Mouse (Mus musculus) retina, postnatal 1 day (tissue): ENCODE results near the gene Csk.

Experiments used
- DNase-seq: peaks from one replicate; pipeline ENCODE4 v3.0.0-alpha.2; 2012

The Csk gene

DNA sequence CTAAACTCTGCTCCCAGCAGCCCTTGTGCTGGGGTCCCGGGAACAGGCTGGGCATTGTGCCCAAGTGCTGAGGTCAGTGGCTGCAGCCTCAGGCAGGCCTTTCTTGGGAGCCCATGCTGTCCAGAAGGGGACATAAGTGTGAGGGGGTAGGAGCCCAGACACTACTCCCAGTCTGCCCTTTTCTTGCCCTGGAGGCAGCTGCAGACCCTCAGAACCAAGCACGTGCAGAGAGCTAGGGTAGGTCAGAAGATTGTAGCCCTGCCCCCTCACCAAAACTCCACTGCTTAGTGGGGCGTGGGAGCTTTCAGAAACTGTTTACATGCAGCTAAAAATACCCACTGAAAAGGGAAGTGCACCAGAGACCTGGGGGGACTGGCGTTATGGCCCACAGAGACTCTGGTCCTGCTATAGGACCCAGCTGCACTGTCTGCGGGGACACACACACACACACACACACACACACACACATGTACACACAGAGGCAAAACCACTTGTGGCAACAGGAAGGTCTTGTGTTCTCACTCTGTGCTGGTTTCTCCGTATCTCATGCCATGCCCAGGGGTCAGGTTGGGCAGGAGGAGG lies 15.6 kb downstream of the Csk start:
- peak; percentile 75 for DNase-seq

- no peak for DNase-seq
Observed at GRCm38 (mm10) chr9:57637272-57637671, 16.2 kb downstream of the Csk start.

- peak; percentile 63 for DNase-seq
Observed at GRCm38 (mm10) chr9:57633481-57634024, 19.9 kb downstream of the Csk start.

GRCm38 (mm10) chr9:57629118-57629874 lies 24.1 kb downstream of the Csk start:
- DNase-seq: peak; percentile 80

DNA sequence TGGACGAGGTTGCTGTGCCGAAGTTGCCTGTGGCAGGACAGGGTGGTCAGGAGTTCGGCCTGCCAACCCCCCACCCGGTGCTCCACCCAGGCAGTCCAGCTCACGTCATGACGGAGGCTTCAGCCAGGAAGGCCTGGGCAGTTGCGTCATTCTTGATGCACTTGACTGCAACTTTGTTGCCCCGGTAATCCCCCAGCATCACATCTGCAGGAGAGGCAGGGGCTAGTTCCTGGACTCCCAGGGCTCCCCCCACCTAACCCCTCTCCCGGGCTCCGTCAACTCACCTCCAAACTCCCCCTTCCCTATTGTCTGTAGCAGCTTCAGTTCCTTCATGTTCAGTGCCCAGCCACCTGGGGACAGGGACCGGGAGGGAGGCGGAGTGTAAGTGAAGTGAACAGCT lies 24.7 kb downstream of the Csk start:
- no peak for DNase-seq

DNA sequence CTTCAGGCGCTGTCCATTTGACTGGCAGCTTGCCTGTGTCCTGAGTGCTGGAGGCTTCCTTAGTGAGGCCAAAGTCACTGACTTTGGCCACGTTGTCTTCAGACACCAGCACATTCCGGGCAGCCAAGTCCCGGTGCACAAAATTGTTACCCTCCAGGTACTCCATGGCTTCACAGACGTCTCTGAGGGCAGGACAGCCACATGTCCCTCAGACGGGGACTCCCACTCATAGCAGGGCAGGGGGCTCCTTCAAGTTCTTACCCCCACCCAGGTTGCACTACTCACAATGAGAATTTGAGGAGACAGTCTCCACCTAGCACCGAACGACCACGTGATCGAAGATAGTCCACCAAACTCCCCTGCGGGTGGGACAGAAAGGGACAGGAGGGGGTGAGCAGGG lies 25.5 kb downstream of the Csk start:
- DNase-seq: no peak

DNA sequence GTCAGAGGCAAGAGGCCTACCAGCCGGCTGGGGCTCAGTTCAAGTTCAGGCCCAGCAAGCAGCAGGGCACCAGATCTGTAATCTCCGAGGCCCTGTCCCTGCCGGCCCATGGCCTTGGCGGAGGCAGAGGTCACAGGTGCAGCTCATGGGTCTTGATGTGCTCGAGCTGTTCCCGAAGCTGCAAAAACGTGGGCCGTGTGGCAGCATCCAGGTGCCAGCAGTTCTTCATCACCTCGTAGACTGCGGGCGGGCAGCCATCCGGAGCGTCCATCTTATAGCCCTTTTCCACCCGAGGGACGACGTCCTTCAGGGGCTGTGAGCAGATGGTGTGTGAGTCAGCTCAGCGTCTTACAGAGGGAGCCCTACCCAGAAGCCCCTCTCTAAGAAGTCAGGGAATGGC lies 26.2 kb downstream of the Csk start:
- DNase-seq: no peak

DNA sequence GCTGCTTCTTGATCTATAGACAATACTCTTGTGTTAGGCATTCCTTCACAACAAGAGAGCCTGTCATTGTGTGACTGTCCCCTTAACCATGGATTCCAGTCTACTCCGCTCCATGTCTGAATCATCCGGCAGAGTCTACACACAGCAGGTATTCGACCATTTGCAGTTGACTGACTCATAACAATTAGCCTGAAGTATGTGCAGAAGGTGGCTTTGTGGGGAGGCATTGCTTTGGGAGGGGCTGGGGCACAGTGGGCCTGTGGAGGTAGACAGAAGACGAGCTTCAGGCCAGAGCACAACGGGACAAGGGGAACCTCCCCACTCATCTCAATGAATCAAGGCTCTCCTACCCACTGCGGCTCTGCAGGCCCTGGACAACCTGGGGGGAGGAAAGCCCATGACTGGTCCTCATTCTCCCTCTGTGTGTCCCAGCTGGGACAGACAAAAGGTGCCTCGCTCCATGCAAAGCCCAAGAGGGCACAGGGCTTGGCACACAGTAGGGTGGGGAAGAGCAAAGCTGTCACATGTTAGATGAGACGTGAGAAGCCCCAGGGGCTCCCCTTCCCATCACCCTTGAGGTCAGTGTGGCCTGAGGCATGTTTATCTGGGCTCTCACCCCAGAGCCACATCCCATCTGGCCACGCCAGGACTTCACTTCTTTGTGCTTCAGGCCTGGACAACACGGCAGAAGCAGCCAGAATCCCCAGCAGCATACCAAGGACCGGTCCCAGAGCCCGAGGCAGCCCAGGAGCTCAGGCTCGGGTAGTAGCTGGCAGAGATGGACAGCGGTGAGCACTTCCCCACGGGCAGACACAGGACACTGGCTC lies 27.5 kb downstream of the Csk start:
- no peak for DNase-seq

DNA sequence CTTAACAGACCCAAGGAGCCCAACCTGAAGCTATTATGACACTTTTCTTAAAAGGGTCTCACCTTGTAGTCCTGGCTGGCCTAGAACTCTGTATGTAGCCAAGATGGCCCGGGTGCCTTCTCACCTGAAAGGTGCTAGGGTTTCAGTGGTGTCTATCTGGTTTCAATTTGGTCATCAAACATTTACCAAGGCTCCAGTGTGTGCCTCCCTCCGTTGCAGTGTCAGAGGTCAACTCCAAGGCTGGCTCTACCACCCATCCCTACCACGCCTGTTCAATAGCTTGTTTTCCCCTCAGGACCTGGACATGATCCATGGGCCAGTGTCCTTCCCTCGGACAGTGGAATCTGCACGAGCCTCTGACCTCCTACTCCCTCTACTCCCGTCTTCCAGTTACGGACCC lies 29.1 kb downstream of the Csk start:
- no peak for DNase-seq

DNA sequence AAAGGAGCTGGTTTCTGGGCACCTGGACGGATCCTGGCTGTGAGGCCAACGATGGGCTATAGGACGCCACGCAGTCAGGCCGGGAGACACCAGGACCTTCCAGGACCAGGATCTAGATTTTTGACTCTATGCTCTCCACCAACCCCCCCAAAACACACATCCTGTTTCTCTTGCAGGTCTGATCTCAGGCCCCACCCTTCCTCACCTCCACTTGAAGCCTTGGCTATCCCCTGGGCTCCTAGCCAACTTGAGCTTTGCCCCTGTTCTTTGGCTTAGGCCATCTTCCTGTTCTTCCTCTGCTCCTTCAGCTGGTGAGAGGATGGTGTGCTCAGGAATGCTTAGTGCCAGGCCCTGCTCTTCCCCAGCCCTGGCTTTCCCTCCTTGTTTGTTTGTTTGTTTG lies 32.8 kb downstream of the Csk start, which contains the start of gene Lman1l:
TSS of gene Lman1l (minus strand) at position 101 of the 400 bp plus-strand sequence.
- no peak for DNase-seq

- DNase-seq: no peak
Observed at GRCm38 (mm10) chr9:57618854-57619253, 34.6 kb downstream of the Csk start.

DNA sequence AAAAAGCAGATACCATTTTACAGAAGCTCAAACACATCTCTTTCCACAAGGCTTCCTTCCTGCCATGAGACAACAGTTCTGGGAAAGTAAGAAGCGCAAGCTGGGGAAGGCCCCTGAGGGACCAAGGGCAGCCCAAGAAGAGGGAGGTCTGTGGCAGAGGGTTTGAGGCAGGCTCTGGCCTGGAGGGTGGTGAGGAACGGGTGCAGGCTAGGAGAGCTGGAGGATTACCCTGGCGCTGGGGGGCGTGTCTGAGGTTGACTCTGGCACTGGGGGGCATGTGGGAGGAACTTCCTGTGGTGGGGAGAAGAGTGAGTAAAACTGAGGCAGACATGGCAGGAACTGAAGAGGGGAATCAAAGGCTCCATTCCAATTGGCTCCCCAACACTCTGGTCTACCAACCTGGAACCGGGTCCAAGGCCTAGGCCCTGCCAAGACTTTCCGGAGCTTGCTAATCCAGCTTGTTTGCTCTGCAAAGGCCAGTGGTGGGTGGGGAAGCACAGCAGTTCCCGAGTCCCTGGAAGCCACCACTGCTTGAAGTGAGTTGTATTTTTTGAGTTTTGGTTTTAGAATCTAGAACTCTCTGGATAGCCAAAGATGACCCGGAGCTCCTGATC lies 35.8 kb downstream of the Csk start:
- DNase-seq: no peak

DNA sequence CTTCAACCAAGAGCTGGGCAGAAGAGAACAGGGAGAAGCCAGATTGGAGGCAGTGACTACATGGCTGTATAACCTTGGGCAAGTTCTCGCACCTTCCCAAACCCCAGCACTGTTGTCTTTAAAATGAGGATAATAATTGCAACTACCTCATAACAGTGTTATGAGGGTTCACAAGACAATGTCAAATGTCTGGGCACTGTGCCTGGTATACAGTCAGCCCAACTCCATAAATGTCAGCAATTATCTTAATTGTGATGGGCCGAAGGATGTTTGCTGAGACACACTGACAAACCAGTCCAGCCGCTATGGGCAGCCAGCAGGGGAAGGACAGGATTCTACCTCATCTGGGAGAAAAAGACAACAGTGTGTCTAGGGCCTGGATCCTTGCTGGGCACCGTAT lies 38.6 kb downstream of the Csk start:
- no peak for DNase-seq

GRCm38 (mm10) chr9:57613975-57614374 lies 39.5 kb downstream of the Csk start:
- no peak for DNase-seq

DNA sequence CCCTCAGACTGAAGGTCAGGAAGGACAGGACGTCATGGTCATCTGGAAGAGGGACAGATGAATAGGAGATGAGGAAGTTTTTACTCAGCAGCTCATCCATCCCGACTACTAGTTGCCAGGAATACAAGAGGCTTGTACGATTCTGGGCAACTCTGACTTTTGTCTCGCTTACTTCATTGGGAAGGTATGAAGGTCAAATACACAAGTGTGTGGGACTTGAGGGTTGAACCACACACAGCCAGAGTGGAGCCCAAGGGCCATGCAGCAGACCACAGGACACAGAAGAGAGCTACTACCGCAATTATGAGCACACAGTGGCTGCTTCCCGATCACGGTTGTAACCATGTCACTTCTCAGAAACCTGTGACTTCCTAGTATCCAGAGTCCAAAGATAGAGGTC lies 40.8 kb downstream of the Csk start:
- no peak for DNase-seq

DNA sequence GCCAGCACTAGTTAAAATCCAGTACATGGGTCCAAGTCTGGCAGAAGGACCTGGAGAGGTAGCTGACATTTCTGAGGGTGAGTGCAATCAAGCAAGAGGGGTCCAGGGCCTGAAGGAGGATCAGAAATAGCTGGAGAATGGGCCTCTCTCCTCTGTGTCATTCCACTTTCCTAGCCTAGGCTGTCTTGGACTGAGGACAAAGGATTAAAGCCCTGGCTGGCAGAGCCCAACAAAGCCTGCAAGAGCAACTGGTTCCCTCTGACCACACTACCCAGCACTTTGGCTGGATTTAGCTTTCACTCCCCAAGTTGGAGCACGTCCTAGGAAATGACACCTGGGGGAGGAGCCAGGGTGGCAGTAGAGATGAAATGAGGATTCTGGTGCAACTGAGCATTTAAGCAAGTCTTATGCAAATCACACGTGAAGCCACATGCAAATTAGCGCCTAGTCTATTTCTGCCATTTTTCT lies 43.0 kb downstream of the Csk start:
- DNase-seq: no peak

DNA sequence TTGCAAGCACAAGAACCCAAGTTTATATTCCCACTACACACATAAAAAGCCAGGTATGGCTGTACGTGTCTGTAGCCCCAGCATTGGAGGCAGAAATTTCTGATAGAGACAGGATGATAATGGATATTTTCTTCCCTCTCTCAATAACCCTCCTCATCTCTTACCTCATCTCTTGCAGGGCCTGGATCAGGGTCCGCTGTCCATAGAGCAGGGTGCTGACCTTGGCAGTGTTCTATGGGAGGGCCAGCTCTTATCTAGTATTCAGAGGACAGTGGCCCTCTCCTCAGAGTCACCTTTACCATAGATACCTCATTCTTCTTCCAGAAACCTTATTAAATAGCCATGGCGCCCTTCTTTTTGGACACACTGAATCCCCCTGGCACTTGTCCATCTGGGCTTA lies 43.6 kb downstream of the Csk start:
- no peak for DNase-seq

DNA sequence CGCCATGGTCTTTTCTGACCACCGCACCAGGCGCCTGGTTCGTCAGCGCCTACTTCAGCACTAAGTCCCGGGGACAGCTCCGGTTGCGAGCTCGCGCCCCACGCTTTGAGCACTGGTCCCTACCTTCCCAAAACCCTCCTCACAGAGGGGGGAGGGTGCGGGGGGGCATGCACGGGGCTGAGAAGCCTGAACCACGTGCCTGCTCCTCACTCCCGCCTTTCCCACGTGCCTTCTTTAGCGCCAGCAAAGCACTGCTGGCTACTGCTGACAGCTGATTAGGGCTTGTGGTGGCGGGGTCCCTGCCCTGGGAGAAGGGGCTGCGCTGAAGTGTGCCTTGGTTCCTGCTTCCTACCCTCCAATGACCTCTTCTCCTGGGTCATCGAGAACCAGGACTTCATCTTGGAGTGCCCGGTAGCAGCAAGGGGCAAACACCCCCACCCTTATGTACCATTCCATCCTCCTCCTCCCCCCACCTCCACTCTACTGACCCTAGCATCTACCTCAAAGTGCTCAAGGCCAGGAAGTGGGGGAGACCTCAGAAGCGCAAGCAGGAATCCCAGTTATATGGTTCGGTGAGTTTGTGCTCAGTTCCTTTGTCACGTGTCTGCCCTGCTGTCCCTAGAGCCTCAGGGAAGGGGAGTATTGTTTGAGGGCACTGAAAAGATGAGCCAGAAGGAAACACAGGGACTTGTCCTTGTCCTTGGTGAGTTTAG lies 47.1 kb downstream of the Csk start, which contains the start of gene Cplx3:
TSS of gene Cplx3 (minus strand) at position 143 of the 713 bp plus-strand sequence.
- peak; percentile 89 for DNase-seq

DNA sequence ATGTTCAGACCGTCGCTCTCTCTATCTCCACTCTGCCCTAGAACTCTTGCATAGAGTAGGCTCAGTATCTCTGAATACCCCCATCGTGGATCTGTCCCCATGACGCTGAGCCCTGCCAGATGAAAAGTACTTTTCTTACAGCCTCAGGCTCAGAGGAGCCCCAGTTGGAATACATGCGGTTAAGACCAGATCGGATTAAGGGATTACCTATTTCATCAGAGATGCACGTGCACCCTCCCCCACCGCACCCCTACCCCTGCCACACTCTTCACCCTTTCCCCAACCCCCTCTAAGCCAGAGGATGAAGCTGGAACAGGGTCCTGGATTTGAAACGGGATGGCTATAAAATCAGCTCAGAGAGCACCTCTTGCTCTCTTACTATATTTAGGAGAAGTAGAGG lies 47.9 kb downstream of the Csk start:
- DNase-seq: peak; percentile 84

GRCm38 (mm10) chr9:57604875-57605274 lies 48.6 kb downstream of the Csk start:
- peak; percentile 50 for DNase-seq

DNA sequence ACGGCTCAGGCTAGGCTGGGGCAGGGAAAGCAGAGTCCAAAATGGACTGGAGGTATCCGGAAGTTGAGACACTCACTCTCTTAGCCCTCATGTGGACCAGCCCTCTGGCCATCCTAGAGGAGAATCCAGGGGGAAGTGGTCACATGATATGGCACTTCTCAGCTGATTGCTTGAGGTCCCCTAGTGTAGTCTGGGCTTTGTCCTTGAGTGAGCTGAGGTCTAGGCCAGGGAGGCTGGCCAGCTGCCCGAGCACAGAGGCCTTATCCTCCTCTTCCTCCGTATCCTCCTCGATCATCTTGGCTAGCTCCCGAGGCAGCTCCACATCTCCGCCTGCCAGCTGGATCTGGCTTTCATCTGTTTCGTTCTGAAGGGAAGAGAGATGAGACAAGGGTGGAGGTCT lies 51.3 kb downstream of the Csk start:
- no peak for DNase-seq

GRCm38 (mm10) chr9:57601353-57601706 lies 52.1 kb downstream of the Csk start:
- no peak for DNase-seq
